Mouse (Mus musculus): Measurements from ENCODE around the gene B3galt4.

Gene B3galt4

DNA sequence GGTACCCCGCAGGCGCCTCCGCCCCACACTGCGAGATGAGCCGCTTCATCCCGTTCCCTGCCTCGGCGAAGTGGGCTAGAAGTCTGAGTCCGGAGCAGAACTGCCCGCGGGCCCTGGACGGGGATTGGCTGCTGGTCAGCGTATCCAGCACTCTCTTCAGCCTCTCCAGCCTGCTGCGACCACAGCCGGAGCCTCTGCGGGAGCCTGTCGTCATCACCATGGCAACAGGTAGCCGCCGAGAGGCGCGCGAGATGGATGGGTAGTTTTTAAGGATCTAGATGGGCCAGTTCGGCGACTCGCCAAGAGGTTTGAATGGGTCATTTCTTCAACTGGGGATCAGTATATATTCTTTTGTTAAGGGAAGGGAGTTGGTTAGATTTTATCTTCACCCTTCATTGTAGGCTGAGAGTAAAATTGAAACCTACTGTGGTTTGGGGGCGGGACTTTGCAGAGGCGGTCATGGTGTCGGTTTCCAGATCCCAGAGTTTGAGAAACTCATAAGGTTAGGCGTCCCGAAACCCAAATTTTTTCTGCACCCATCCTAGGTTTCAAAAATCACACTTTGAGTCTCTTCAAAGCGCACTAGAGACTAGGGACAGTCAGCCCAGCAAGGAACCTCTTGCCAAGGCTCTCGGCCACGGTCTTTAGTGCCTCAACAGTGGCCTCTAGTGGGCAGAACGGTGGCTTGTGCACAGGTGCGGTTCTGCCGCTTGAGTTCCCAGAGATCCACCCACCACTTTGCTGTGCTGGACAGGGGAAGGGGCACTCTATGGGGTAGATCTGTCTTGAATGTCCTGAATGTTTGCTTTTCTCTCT lies 30.8 kb downstream of the B3galt4 start:
- DNase-seq (ENCODE audit: low read depth, low spot score), result peak; percentile 91

DNA sequence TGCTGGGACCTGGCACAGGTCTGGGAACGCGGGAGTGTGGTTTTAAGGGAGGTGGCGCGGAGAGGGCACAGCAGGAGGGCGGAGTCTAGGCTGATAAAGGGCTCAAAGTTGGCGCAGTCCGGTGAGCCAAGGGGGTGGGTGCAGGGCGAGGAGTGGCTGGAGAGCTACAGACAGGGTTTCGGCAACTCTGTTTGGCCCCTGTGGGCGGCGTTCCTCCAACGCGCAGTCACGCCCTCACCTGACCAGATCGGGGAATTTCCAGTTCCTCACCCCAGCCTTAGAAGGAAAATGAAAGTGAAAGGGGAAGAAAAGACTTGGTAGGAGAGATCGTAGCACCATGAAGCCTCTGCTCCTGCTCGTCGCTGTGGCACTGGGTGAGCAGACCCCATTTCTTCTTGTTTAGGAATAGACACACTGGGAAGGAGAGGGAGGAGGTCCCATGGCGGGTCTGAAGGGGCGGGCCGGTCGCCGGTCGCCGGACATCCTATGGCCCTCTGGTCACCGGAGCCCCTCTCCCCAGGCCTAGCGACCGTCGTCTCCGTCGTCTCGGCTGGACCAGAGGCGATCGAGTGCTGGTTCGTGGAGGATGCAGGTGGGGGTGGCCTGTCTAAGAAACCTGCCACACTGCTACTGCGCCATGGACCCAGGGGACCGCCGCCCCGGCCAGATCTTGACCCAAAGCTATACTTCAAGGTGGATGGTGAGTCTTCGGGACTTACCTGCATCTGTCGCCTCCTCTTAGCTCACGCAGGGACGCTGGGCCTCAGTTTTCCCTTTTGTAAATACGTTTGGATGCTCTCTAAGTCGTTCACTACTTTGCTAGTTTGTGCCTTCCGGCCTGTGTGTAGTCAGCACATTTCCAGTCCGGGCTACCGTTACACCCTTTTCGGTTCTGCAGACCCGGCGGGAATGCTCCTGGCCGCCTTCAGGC lies 31.7 kb downstream of the B3galt4 start:
- peak; percentile 84 for DNase-seq (ENCODE audit: low read depth, low spot score)

DNA sequence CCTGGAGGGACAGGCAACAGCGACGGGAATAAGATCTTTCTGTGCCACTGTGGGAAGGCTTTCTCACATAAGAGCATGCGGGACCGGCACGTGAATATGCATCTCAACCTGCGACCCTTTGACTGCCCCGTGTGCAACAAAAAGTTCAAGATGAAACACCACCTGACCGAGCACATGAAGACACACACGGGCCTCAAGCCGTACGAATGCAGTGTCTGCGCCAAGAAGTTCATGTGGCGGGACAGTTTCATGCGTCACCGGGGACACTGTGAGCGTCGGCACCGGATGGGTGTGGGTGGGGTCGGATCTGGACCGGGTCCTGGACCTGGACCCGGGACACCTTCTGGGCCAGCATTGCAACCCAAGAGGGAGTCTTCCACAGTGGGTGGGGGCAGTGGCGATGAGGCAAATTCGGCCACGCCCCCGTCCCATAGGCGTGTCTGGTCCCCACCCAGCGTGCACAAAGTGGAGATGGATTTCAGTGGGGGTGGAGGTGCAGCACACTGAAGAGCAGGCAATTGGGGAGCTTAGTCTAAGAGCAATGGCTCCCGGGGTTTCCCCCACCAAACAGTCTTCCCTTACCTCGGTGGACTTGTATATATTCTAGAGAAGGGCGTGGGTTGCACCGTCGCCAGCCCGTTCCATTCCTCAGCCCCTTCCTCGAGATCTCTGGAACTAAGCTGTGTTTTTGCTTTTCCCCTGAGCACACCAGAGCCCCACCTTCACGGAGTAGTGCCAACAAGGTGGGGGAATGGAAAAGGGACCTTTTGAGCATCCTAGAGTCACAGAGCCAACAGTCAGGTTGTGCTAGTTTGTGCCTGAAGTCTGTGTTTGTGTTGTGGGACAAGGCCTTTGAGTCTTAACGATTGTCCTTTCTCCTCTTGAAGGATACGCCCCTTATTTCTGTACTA lies 32.7 kb downstream of the B3galt4 start:
- peak; percentile 56 for DNase-seq (ENCODE audit: low read depth, low spot score)

DNA sequence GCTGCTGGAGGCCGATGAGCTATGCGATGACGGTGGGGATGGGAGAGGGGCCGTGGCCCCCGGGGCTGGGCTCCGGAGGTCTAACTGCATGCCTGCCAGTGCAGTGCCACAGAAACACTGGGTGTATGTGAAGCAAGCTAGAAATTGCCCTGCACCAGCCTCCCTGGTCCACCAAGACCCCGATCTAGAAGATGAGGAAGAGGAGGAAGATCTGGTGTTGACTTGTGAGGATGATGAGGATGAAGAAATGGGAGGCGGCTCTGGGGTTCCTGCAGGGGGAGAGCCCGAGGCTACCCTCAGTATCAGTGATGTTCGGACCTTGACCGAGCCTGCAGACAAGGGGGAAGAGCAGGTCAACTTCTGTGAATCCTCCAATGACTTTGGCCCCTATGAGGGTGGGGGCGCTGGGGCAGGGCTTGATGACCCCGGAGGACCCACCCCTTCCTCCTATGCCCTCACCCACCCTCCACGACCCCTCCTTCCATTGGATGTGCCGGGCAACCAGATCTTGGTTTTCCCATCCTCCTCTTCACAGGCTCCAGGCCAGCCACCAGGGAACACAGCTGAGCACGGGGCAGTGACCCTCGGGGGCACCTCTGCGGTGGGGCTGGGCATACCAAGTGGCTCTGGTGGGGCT lies 33.5 kb downstream of the B3galt4 start:
- DNase-seq (ENCODE audit: low read depth, low spot score), result no peak

DNA sequence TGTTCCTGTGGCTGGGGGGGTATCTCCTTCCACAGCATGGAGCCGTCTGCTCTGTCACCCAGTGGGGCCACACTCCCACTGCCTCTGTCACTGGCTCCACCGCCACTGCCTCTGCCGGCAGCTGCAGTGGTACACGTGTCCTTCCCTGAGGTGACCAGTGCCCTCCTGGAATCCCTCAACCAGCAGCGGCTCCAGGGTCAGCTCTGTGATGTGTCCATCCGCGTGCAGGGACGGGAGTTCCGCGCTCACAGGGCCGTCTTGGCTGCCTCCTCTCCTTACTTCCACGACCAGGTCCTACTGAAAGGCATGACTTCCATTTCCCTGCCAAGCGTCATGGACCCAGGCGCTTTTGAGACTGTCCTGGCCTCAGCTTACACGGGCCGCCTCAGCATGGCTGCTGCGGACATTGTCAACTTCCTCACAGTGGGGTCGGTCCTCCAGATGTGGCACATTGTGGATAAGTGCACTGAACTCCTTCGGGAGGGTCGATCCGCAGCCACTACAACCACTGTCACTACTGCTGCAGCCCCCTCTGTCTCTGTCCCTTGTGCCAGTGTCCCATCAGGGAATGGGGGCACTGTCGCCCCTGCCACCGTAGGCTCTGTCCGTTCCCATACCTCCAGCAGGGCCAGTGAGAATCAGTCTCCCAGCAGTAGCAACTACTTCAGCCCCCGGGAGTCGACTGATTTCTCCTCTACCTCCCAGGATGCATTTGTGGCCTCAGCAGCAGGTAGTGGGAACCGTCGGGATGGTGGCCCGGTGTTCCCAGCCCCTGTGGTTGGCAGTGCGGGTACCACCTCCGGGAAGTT lies 34.2 kb downstream of the B3galt4 start:
- DNase-seq (ENCODE audit: low read depth, low spot score), result no peak

DNA sequence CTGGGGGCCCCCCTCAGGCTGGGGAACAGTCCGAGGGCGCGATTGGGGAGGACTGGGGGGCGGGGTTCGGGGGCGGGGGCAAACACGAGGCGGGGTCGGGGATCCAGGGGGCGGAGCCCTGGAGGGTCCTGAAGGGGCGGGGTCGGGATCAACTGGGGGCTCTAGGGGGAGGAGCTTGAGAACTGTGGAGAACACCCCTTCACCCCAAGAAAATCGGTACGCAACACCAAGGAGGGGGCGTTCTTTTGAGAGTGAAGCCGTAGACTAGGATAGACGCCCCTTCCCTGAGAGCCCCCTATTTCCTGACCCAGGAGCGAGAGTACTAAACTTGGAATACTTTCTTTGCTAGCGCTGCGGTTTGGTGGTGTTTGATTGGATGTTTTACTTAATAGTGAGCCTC lies 35.0 kb downstream of the B3galt4 start:
- DNase-seq (ENCODE audit: low read depth, low spot score), result no peak

DNA sequence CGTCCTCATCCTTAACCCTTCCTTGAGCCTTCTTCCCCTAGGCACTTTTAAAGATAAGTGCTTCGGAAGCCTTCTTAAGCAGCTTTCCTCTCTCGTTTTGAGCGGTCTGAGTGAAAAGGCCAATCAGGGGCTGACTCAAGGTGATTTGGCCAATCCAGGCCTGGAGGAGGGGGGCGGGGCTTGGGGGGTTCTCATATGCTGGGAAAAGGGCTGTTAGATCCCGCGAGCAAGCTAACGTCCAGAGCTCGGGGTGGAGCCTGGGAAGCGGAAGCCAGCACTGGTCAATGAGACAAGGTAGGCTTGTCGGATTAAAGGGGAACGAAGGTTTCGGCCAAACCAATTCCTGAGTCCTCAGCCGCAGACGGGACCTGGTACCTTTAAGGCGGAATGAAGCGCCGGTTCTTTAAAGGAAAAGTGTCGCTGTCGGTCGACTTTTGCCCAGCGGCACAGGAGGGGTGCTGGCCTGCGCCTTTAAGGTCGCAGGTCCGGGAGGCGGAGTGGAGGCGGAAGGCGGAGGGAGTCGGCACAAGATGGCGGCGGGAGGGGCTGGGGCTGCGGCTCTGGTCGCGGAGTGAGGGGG lies 35.5 kb downstream of the B3galt4 start, which contains the start of the genes Tapbp and Zbtb22:
TSS of gene Tapbp (plus strand) at position 229 of the 580 bp plus-strand sequence.
TSS of gene Zbtb22 (plus strand) at position 234 of the 580 bp plus-strand sequence.
- peak; percentile 100 for DNase-seq (ENCODE audit: low read depth, low spot score)

DNA sequence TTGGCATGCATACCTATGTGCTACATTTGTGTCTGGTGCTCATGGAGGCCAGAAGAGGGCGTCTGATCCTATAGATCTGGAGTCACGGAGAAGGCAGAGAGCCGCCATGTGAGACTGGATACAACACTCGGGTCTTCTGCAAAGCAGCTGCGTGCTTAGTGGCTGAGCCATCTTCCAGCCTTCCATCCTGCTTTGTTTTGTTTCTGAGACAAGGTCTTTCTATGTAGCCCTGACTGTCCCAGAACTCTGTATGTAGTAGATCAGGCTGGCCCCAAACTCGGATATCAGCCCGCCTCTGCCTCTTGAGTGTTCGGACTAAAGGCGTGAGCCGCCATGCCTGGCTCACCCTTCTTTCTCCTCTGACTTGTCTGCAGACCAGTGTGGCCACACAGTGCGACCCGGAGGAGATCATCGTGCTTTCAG lies 36.3 kb downstream of the B3galt4 start:
- DNase-seq (ENCODE audit: low read depth, low spot score), result peak; percentile 83

DNA sequence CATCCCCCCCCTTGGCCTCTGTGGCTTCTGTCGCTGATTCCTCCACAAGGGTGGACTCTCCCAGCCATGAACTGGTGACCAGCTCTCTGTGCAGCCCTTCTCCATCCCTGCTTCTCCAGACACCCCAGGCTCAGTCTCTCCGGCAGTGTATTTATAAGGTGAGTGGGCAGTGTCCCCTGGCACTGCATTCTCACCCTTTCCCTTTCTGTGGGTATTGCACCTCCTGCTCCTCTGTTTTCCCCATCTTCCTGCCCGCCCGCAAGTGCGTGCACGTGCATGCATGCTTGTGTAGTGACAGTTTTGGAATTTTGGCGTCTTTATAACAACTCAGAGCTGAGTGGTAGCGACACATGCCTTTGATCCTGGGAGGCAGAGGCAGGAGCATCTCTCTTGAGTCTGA lies 37.4 kb downstream of the B3galt4 start:
- no peak for DNase-seq (ENCODE audit: low read depth, low spot score)

DNA sequence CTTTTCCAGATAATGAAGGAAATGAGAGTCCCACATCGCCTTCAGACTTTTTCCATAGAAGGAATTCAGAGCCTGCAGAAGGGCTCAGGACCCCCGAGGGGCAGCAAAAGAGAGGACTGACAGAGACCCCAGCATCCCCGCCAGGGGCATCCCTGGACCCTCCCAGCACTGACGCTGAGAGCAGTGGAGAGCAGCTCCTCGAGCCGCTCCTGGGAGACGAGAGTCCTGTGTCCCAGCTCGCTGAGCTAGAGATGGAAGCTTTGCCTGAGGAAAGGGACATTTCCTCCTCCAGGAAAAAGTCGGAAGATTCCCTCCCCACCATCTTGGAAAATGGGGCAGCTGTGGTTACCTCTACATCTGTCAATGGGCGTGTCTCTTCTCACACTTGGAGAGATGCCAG lies 38.0 kb downstream of the B3galt4 start:
- DNase-seq (ENCODE audit: low read depth, low spot score), result no peak

DNA sequence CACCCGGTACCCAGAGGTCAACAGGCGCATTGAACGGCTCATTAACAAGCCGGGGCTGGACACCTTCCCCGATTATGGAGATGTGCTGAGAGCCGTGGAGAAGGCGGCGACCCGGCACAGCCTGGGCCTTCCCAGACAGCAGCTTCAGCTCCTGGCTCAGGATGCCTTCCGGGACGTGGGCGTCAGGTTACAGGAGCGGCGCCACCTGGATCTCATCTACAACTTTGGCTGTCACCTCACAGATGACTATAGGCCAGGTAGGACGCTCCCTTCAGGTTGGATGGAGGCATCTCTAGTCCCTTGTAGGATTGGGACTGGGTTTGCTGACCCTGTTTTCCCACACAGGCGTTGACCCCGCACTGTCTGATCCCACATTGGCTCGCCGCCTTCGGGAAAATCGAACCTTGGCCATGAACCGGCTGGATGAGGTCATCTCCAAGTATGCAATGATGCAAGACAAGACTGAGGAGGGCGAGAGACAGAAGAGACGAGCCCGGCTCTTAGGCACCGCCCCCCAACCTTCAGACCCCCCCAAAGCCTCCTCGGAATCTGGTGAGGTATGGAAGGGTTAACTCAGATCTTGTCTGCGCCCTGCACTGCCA lies 39.4 kb downstream of the B3galt4 start:
- peak; percentile 75 for DNase-seq (ENCODE audit: low read depth, low spot score)

DNA sequence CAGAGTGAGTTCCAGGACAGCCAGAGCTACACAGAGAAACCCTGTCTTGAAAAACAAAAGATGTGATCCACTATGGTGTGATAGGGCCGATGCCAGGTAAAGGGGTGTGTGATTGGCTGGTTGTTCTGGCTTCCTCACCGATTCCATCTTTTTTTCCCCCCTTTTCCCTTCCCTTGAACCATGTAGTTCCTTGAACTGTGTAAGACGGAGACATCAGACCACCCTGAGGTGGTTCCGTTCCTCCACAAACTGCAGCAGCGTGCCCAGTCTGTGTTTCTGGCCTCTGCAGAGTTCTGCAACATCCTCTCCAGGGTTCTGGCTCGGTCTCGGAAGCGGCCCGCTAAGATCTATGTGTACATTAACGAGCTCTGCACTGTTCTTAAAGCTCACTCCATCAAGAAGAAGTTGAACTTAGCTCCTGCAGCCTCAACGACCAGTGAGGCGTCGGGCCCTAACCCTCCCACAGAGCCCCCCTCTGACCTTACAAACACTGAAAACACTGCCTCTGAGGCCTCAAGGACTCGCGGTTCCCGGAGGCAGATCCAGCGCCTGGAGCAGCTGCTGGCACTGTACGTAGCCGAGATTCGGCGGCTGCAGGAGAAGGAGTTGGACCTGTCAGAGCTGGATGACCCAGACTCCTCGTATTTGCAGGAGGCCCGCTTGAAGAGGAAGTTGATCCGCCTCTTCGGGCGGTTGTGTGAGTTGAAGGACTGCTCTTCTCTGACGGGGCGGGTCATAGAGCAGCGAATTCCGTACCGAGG lies 40.1 kb downstream of the B3galt4 start:
- DNase-seq (ENCODE audit: low read depth, low spot score), result no peak

DNA sequence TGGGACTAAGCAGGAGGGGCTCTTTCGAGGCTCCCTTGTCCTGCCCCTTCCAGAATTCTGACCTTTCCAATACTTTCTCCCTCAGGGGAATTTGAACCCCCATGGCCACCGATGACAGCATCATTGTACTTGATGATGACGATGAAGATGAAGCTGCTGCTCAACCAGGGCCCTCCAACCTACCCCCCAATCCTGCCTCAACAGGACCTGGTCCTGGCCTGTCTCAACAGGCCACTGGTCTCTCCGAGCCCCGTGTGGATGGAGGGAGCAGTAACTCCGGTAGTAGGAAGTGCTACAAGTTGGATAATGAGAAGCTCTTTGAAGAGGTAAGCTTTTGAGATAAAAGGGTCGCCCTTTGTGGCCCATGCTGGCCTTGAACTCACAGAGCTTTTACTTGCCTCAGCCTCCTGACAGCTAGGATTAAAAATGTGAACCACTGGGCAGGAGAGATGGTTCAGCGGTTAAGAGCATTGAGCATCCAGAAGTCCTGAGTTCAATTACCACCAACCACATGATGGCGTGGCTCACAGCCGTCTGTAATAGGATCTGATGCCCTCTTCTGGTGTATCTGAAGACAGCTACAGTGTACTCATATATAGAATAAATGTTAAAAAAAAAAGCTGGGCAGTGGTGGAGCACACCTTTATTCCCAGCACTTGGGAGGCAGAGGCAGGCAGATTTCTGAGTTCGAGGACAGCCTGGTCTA lies 40.8 kb downstream of the B3galt4 start:
- DNase-seq (ENCODE audit: low read depth, low spot score), result peak; percentile 53

DNA sequence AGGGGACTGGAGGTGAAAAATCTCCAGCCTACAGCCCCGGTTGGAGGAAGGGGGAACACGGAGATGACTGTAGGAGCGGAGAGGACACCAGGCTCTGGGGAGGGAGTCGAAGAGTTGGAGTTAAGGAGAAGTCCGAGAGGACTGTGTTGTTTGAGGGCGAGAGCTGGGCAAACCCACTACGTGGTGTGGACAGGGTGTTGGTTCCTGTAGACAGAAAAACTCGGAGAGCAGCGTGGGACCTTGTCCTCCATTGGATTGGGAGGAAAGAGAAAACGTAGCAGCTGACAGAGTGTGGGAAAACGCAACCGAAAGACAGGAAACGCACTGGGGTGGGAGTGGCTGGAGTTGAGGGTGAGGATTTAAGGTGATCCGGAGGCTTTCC lies 41.4 kb downstream of the B3galt4 start:
- peak; percentile 53 for DNase-seq (ENCODE audit: low read depth, low spot score)

DNA sequence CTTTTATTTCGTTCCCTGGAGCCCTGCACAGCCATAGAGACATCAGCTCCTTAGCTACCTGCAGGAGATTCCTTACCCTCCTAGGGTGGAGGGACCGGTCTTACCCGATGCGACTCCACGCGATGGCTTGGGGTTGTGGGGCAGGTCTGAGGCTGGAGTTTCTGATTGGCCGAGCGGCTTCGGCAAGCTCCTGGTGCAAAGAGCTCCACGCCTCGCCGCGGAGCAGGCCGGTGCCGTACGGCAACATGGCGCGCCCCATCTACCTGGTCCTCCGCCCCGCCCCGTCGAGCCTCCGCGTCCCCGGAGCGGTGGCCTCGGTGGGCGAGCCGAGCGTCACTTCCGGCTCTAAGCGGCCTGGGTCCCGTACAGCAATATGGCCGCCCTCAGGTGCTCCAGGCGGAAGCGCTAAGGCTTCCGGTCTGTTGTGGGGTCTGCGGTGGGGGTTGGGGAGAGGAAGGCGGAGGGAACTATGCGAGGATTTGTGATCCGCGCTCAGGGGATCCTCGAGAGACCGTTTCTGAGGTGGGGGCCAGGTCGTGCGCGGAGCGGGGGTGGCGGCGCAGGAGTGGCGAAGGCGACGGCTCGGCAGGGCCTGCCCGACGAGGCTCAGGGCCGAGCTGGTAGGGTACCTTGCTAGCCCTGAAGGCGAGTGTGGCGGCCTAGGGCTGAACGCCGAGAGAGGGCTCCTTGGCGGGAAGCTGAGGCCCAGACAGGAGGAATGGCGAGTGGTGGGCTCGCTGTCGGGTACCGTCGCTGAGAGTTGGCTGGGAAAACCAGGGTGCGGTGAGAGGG lies 42.0 kb downstream of the B3galt4 start, which contains the start of gene Daxx:
TSS of gene Daxx (plus strand) at position 338 of the 792 bp plus-strand sequence.
- DNase-seq (ENCODE audit: low read depth, low spot score), result peak; percentile 100

DNA sequence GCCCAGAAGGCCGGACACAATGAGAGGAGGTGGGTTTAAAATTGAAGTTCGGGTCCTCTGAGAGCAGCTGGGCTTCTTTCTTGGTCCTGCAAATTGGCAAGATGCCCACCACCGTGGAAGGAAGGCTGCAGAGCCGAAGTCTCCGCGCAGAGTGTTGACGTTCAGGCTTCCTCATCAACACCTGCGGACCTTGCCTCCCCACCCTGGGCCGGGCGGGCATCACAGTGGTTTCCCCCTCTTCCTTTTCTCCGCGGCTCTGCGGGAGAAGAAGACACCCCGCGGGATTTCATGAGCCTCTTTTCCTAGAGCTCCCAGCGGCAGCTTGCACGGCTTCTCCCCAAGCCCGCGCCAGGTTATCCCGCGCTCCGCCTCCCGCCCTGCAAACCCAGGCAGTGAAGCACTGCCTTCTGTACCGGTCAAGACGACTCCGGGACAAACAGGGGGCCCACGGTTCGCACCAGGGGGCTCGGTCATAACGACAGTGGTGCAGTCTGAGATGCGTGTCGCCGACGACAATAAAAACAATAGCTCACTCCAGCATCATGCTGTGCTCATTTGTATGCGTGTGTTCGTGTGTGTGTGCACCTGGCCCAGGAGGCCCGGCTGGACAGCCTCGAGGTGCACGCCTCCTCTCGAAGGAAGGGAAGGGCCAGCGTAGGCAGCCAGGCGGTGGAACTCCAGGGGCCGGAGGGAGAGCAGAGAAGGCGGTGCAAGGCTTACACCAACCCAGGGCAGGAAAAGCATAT lies 42.8 kb downstream of the B3galt4 start:
- no peak for DNase-seq (ENCODE audit: low read depth, low spot score)
